Mouse (Mus musculus): Measurements from ENCODE around the gene Slc25a17.

DNA sequence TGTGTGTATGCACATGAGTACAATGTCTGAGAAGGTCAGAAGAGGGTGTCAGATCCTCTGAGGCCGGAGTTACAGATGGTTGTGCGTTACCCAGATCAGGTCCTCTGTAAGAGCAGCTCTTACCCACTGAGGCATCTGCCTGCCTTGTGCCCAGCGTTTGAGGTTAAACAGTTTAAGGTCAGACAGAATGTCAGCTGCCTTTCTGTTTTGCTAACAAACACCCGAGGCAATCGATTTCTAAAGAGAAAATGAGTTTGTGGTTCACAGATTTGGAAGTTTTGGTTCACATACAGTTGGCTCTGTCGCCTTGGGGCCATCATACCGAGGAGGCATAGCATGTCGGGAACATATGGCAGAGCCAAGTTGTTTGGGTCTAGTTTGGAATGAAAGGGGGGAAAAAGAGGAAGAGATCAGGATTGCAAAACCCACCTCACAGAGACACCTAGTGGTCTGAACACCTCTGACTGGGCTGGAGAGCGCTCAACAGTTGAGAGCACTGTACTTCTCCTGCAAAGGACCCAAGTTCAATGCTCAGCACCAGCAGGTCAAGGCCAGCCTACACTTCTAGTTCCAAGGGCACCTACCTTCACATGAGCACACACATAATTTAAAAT lies 76.4 kb downstream of the Slc25a17 start:
- TF ChIP-seq CTCF (IDR thresholded peaks at IDR 0.05; ENCODE audit: borderline replicate concordance, insufficient read depth, low read depth, low read length) (no peak), POLR2A (IDR thresholded peaks at IDR 0.05; ENCODE audit: borderline replicate concordance, insufficient read depth, low read length) (no peak)

Measured in cerebellum, adult 2 months (tissue).